Mouse (Mus musculus): ENCODE data around the gene Tmem214.

Gene Tmem214

DNA sequence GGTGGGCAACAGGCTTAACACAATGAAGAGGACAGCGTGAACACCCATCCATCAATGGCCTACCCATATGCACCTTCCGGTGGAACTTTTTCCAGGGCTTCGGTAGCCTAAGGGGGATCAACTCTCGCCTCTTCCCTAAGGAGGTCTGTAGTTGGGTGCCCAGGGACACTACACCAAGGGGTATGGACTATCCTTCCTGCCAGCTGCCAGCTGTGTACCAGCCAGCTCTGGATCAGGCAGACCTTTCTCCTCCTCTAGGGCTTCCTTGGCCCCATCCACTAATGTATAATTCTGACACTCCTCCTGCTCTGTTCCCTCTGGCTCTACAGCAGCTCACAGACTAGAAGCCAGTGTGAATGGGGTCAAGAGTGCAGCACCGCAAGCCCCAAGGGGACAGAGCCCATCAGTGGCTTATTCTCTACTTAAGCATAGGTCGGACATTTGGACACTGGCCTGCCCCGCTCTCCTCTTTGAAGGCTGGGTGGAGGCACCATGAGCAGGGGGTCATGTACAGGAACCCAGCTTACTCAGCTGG lies 46.4 kb downstream of the Tmem214 start:
- DNase-seq (ENCODE audit: extremely low read depth, insufficient read length, low spot score) = peak; percentile 45

DNA sequence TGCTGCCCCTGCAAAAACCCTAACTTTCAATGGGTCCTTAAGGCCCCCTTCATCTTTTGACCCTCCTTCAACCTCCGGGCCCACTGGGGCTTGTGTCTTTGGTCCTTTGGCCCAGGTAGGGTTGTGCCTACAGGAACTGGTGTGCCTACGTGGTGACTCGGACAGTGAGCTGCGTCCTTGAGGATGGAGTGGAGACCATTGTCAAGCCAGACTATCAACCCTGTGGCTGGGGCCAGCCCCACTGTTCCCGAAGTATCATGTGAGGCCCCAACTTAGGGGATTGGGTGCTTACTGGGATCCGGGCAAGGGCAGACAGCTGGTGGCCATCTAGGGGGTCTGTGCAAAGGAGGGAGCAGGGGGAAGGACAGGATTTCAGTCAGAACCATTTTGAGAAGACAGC lies 47.0 kb downstream of the Tmem214 start:
- DNase-seq (ENCODE audit: extremely low read depth, insufficient read length, low spot score) = no peak

DNA sequence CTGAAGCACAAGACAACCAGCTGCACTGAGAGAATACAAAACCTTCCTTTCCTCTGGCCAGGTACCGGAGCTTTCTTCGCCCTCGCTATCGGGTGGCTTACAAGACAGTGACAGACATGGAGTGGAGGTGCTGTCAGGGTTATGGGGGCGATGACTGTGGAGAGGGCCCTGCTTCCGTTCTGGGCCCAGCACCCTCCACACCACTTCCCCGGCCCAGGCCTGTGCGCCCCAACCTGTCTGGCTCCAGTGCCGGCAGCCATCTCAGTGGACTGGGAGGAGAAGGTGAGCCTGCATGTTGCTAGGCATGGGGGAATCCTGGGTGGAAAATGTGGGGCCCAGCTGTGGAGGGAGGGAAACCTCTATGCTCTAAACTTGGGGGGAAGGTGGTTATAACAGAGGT lies 47.6 kb downstream of the Tmem214 start:
- no peak for DNase-seq (ENCODE audit: extremely low read depth, insufficient read length, low spot score)

DNA sequence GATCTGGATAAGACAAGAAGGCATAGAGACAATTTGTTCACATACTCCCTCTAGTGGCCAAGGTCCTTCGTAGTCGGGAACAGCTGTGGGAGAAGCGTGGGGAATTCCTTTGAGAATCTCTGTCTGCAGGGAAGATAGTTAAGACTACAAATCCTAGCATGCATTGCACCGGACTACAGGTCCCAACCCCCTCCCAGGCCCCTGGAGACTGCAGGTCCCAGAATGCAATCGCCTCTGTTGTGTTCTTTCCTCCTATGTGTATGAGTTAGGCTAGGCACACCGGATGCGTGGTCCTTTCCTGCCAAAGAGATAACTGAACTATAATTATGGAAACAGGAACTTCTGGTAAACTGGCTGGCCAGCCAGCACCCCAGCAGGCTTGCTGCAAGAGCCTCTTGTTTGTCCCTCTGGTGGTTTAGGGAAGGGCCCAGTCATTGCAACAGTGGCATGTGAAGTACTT lies 48.2 kb downstream of the Tmem214 start:
- DNase-seq (ENCODE audit: extremely low read depth, insufficient read length, low spot score) = peak; percentile 71

DNA sequence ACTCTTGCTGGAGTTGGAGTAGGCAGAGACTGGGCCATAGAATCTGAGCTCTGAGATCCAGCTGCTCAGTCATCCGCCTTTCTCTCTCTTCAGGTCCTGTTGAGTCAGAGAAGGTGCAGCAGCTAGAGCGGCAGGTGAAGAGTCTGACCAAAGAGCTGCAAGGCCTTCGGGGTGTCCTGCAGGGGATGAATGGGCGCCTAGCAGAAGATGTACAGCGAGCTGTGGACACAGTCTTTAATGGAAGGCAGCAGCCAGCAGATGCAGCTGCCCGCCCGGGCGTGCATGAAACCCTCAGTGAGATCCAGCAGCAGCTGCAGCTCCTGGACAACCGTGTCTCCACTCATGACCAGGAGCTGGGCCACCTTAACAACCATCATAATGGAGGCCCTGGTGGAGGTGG lies 49.0 kb downstream of the Tmem214 start:
- DNase-seq (ENCODE audit: extremely low read depth, insufficient read length, low spot score) = no peak

DNA sequence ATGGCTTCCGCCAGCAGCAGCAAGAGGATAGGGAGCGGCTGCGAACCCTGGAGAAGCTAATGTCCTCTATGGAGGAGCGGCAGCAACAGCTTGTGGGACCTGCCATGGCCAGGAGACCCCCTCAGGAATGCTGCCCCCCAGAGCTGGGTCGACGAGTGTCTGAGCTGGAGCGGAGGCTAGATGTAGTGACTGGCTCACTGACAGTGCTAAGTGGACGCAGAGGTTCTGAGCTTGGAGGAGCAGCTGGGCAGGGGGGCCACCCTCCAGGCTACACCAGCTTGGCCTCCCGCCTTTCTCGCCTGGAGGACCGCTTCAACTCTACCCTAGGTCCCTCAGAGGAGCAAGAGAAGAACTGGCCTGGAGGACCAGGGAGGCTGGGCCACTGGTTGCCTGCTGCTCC lies 49.5 kb downstream of the Tmem214 start:
- no peak for DNase-seq (ENCODE audit: extremely low read depth, insufficient read length, low spot score)

DNA sequence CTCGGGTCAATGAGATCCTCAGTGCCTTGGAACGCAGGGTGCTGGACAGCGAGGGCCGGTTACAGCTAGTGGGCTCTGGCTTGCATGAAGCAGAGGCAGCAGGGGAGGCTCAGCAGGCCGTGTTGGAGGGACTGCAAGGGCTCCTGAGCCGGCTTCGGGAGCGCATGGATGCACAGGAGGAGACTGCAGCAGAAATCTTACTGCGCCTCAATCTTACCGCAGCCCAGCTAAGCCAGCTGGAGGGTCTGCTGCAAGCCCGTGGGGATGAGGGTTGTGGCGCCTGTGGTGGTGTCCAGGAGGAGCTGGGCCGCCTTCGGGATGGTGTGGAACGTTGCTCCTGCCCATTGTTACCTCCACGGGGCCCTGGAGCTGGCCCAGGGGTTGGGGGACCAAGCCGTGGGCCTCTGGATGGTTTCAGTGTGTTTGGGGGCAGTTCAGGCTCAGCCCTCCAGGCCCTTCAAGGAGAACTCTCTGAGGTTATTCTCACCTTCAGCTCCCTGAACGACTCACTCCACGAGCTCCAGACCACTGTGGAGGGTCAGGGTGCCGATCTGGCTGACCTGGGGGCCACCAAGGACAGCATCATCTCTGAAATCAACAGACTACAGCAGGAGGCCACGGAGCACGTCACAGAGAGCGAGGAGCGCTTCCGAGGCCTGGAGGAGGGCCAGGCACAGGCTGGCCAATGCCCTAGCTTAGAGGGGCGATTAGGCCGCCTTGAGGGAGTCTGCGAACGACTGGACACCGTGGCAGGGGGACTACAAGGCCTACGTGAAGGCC lies 50.3 kb downstream of the Tmem214 start:
- DNase-seq (ENCODE audit: extremely low read depth, insufficient read length, low spot score) = no peak

DNA sequence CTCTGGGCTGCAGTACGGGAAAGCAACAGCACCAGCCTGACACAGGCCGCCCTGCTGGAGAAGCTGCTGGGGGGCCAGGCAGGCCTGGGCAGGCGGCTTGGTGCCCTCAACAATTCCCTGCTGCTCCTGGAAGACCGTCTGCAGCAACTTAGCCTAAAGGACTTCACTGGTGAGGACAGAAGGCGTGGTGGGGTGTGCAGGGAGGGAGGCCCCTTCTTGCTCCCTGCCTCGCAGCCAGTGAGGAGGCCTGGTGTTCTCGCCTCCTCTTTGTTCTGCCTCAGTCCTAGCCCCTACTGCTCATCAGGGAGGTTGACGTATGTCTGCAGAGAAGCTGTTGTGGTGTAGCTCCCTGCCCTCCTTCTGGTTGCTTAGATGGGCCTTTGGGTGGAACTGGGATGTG lies 50.9 kb downstream of the Tmem214 start:
- DNase-seq (ENCODE audit: extremely low read depth, insufficient read length, low spot score) = no peak

DNA sequence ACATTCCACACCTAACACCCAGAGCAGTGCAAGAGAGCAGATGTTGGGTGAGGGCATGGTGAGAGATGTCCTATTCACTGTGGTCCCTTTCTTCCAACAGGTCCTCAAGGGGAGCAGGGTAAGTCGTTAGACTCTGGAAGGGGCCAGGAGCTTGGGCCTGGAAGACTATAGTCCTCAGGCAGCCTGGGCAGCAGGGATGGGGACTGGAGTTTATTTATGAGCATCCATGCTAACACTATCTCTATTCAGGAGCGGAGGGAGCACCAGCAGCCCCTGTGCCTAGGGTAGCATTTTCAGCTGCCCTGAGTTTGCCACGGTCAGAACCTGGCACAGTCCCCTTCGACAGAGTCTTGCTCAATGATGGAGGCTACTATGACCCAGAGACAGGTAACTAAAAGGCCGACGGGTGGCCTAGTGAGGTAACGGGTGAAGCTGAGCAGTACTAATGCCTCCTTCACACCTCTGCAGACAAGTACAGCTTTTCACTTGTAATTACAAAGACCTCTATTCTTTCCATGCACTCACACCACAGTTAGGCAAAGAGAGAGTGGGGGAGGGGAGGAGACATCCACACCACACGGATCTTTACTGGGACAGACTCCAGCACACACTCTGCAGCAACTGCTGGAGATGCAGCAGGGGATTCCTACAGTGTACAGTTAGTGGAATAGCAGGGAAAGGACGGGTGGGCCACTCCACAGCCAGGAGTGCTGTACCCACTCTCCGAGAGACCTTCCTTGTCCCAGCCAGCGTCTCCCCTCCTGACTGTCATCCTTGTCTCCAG lies 52.2 kb downstream of the Tmem214 start:
- DNase-seq (ENCODE audit: extremely low read depth, insufficient read length, low spot score) = no peak

DNA sequence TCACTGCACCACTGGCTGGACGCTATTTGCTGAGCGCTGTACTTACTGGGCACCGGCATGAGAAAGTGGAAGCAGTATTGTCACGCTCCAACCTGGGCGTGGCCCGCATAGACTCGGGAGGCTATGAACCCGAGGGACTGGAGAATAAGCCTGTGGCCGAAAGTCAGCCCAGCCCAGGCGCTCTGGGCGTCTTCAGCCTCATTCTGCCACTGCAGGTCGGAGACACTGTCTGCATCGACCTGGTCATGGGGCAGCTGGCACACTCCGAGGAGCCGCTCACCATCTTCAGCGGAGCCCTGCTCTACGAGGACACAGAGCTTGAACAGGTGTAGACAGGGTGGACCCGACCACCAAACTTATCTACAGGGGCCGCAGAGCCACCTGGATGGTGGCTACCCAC lies 52.8 kb downstream of the Tmem214 start:
- DNase-seq (ENCODE audit: extremely low read depth, insufficient read length, low spot score) = peak; percentile 18

DNA sequence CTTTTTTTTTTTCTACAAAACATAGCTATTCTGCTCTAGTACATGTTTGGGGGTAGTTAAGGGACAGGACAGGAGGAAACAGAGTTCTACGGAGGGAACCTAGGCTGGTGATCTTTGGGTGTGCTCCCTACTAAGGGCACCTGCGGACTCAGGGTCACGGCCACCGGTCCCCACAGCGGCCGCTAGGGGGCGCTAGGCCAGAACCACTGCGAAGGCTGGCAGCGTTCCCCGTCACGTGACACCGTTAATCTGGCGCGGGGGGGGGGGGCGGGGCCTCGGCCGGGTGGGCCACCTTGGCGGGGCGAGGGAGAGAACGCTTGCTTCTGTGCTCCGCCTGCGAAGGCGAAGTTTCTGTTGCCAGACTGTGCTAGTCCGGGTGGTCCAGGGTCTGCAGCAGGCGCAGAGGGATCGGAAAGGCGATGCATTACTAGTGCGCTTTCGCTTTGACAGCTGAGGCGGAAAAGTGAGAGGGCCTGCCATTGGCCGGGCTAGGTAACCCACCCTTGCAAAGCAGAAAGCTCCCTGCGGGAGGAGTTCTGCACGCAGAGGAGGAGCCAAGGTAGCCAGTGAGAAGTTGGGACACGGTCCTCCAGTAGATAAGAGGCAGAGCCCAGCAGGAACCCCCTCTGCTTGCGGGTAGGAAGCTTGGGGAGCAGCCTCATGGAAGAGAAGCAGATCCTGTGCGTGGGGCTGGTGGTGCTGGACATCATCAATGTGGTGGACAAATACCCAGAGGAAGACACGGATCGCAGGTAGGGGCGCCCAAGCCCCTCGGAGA lies 53.6 kb downstream of the Tmem214 start, which contains the start of gene Khk:
Khk (plus strand) TSS at position 176 of the 778 bp plus-strand sequence.
- DNase-seq (ENCODE audit: extremely low read depth, insufficient read length, low spot score) = peak; percentile 72

DNA sequence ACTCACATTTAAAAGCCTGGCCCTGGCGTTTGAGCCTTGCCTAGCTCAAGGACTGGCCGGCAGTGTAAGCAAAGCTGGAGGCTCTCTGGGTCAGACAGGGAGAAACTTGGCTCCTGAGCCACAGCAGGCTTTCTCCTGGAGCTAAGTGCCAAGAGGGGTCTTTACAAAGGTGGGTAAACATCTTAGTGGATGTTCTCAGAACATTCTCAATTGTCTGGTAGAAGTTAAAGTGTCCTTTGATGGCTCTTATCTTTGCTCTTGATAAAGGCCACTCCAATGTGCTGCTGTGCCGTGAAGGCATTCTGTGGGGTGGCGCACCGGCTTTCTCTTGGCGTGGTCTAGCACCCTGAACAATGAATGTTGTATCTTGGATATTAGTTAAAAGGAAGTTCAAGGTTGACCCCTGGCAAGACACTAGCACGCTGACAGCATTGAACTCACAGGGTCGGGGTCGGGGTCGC lies 54.8 kb downstream of the Tmem214 start:
- DNase-seq (ENCODE audit: extremely low read depth, insufficient read length, low spot score) = no peak

DNA sequence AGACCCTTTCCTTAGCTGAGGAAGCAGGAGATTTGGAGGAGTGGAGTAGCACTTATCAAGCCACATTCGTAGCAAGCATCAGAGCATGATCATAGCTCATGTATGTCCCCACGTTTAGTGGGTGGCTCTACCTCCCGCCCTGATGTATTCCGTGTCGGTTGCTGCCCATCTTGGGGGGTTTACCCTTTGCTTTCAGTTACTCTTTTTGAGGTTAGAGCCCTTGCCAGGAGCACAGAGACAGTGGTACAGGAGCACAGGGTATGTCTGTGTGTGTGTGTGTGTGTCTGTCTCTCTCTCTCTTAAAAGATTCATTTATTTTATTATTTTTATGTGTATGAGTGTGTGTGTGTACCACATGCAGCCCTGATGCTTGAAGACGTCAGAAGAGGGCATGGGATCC lies 55.3 kb downstream of the Tmem214 start:
- no peak for DNase-seq (ENCODE audit: extremely low read depth, insufficient read length, low spot score)

DNA sequence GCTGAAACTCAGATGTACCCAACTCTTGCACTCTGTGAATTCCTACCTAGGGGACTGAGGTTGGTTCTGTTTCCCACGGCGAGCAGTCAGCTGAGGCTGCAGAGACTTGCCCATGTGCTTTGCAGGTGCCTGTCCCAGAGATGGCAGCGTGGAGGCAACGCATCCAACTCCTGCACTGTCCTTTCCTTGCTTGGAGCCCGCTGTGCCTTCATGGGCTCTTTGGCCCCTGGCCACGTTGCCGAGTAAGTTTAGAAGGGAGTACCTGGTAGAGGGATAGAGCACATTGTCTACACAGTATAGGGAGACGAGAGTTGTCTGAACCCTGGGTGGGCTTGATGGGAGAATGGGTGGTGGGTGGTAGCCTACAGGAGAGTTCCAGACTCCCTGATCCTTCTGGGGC lies 56.8 kb downstream of the Tmem214 start:
- no peak for DNase-seq (ENCODE audit: extremely low read depth, insufficient read length, low spot score)

DNA sequence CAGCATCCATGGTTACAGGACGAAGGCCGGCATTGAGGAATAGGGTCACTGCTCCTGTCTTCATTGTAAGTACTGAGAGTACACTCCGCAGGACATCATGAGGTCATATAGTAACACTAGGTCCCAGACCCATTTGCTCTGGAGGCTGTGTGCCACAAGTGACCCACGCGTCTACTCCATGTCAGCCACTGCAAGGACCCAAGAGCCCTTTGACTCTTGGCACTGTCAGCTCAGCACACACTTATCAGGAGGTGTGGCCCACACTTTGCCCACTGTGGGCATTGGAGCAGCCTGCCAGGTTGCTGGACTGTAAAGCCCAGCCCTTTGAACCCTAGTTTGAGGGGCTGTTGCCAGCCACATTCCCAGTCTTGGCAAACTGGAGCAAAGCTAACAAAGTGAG lies 57.4 kb downstream of the Tmem214 start:
- DNase-seq (ENCODE audit: extremely low read depth, insufficient read length, low spot score) = no peak

DNA sequence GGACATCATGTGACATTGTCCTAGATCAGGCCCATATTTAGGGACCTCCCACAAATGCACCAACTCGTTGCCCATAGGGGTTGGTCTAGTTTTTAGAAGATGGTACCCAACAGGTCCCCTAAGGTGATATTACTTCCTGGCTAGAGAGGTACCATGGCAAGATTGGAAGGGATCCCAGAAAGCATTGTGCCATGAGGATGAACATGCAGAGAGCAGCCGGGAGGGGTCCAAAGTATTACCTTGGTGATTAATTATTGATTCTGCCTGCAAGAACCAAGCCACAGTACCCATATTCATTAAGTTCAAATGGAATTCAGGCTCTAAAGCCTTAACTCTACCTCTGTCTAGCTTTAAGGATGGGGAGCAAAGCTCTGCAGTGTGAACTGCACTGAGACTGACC lies 58.3 kb downstream of the Tmem214 start:
- no peak for DNase-seq (ENCODE audit: extremely low read depth, insufficient read length, low spot score)

DNA sequence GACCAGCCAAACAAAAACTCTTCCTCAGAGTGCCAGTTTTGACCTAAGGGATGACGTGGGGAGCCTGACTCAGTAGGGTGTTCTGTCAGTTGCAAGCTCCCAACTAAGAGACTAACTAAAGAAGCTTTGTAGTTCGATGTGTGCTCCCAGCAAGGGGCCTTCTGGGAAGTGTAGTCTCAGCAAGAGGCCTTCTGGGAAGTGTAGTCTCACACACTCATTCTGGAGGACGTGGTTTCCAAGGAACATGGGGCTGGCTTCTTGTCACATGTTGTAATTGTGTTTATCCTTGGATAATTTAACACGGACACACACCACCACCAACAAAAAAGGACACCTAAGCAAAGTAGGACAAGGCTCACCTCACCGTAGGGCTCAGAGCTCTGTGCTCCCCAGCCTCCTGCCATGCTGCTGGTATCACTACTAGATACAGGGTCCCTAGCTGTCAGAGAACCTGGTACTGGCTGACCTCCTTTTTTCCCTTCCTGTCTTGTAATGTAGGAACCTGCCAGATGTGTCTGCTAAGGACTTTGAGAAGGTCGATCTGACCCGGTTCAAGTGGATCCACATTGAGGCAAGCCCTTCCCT lies 60.2 kb downstream of the Tmem214 start:
- no peak for DNase-seq (ENCODE audit: extremely low read depth, insufficient read length, low spot score)
